Mouse (Mus musculus) testis, adult 2 months (tissue): ENCODE results near the gene Hsd17b11. TPM values are rescaled to one million over a fixed set of nuclear protein-coding genes. Genes with fewer than 3 reads are reported as not detected.

Experiments
- H3K27ac ChIP-seq: fragments of 200-500 bp; 2 replicates; pipeline ENCODE4 v1.5.1; 2012; ENCODE audit warnings: low read depth, low read length; ENCODE audit not compliant: control insufficient read depth, insufficient read depth
- H3K27me3 ChIP-seq: fragments of 200-500 bp; 2 replicates; pipeline ENCODE4 v1.6.1; 2012; ENCODE audit warnings: mild to moderate bottlenecking, low read length, moderate library complexity; ENCODE audit not compliant: control insufficient read depth, insufficient read depth
- H3K36me3 ChIP-seq: fragments of 200-500 bp; 2 replicates; pipeline ENCODE4 v1.6.1; 2012; ENCODE audit warnings: mild to moderate bottlenecking, low read length; ENCODE audit not compliant: control insufficient read depth, insufficient read depth
- H3K4me1 ChIP-seq: fragments of 200-500 bp; 2 replicates; pipeline ENCODE4 v1.6.1; 2012; ENCODE audit warnings: low read length; ENCODE audit not compliant: control insufficient read depth, insufficient read depth
- H3K4me3 ChIP-seq: fragments of 200-500 bp; 2 replicates; pipeline ENCODE4 v1.5.1; 2012; ENCODE audit warnings: low read depth, mild to moderate bottlenecking, low read length, moderate library complexity, mixed read lengths; ENCODE audit not compliant: control insufficient read depth
- CTCF ChIP-seq: fragments of 200-500 bp; IDR thresholded peaks from 2 replicates; pipeline ENCODE4 v1.5.1; 2012; ENCODE audit warnings: low read depth, mild to moderate bottlenecking, inconsistent platforms, low read length, moderate library complexity; ENCODE audit not compliant: control insufficient read depth, insufficient read depth, insufficient replicate concordance
- POLR2A ChIP-seq: fragments of 200-500 bp; IDR thresholded peaks from 2 replicates; pipeline ENCODE4 v1.6.1; 2012; ENCODE audit warnings: low read depth, mild to moderate bottlenecking, inconsistent platforms, low read length, moderate library complexity; ENCODE audit not compliant: control insufficient read depth
- polyA plus RNA-seq: library from polyadenylated mRNA; depleted of rRNA; stranded (reverse); fragments of >200 nt; gene quantifications from 2 replicates; pipeline ENCODE4 v1.2.3, GENCODE M21; 2012

The Hsd17b11 gene
- polyA plus RNA-seq, 1 experiment = 5.5 TPM

DNA sequence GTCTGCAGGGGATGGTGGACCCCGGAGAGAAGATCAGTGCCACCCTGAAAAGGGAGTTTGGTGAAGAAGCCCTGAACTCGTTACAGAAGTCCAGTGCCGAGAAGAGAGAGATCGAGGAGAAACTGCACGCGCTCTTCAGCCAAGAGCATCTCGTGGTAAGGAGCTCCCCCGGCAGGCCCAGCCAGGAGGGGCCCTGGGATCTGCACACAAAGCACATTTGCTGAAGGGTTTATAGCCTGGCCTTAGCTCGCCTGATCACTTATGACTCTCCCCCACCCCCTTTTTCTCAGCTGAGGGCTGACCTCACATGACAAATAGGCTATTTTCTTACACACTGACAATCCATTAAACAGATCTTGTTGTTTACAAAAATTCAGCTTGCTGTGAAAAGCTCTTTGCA is 37.9 kb upstream of the Hsd17b11 start:
- H3K36me3 ChIP-seq = peaks cover 2% of the 10 kb centered on the region
- H3K4me3 ChIP-seq = no peak overlapping the region
- H3K27ac ChIP-seq = peak overlapping the region; percentile 16; the same call in 1 of the 2 replicates
- H3K4me1 ChIP-seq = no peaks in the 10 kb centered on the region
- TF ChIP-seq CTCF = no peak
- no peak for TF ChIP-seq POLR2A
- no peaks in the 10 kb centered on the region for H3K27me3 ChIP-seq

DNA sequence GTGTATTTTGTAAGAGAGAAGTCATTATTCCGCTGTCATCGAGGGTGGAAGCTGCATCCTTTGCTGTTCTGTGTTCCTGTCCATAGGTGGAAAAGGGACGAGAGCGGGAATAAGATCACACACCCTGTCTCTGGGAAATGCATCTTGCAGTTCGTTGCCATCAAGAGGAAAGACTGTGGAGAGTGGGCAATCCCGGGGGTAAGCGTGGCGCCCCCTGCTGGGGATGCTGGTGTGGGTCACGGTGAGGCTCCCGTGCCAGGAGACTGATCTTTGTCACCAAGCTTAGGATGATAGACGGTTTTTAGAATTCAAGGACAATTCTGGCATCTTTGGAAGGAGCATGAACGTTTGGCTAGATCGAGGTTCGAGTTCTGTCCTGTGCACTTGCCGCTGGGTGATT is 36.3 kb upstream of the Hsd17b11 start:
- TF ChIP-seq CTCF = peak; percentile 75; the same call in 1 of the 2 replicates
- TF ChIP-seq POLR2A = no peak
- Histone ChIP-seq H3K4me3 (no peak overlapping the region), H3K27me3 (no peaks in the 10 kb centered on the region), H3K36me3 (peaks cover 2% of the 10 kb centered on the region), H3K4me1 (no peaks in the 10 kb centered on the region; the same call in 1 of the 2 replicates), H3K27ac (no peak overlapping the region)

DNA sequence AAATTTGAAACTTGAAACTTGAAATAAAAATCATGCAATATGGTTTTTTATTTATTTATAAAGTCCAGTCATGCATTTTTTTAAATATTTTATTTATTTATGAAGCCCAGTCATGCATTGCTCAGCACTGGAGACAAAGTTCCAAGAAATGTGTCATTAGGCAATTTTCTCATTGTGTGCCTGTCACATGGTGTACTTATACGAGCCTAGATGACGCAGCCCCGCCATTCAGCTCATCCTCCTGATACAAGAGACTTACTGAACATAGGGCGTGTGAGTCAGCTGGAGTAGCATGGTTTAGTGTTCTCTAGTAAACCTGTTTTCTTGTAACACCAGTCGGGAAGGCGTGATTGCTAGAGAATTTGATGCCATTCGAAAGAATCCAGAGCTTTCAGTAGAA is 34.6 kb upstream of the Hsd17b11 start:
- Histone ChIP-seq H3K27me3 (no peaks in the 10 kb centered on the region), H3K36me3 (peaks cover 3% of the 10 kb centered on the region), H3K27ac (no peak overlapping the region), H3K4me3 (no peak overlapping the region), H3K4me1 (no peaks in the 10 kb centered on the region; the same call in 1 of the 2 replicates)
- TF ChIP-seq POLR2A (no peak), CTCF (no peak)

DNA sequence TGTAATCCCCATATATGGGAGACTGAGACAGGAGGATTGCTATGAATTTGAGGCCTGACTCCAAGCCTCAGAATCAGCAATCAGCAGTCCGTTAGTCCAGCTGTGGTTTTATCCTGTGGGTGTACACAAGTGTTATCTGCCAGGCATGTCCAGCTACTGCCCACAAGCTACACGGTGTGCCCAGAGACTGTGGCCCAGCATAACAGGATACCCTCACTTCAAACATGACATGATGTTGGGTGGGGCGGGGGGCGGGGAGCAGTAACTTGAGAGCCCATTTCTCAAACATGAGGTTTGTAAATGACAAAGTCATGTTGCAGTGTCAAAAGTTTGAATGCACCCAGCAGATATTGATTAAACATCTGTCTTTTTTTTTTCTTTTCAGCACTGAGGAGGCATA is 34.1 kb upstream of the Hsd17b11 start:
- Histone ChIP-seq H3K4me3 (no peak overlapping the region), H3K36me3 (peaks cover 3% of the 10 kb centered on the region), H3K27me3 (no peaks in the 10 kb centered on the region), H3K27ac (no peak overlapping the region), H3K4me1 (no peaks in the 10 kb centered on the region; the same call in 1 of the 2 replicates)
- TF ChIP-seq POLR2A (no peak), CTCF (no peak)

DNA sequence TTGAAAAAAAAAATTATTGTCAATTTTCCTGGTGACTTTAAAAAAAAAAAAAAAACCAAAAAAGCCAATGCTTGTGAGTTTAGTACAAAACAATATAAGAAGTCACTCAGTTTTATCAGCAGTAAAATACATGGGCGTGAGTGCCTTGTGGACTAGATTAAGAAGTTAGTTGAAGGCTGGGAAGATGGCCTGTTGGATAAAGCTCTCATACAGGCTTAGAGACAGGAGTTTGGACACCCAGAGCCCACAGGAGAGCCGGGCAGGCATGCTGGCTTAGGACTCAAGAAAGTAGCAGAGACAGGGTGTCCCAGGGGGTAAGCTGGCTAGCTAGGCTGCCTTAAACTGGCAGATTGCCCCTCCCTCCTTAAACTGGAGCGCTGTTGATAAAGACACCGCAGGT is 33.2 kb upstream of the Hsd17b11 start:
- H3K4me1 ChIP-seq = no peaks in the 10 kb centered on the region; the same call in 1 of the 2 replicates
- H3K27ac ChIP-seq = no peak overlapping the region
- TF ChIP-seq CTCF = no peak
- TF ChIP-seq POLR2A = no peak
- no peaks in the 10 kb centered on the region for H3K27me3 ChIP-seq
- peaks cover 1% of the 10 kb centered on the region for H3K36me3 ChIP-seq
- no peak overlapping the region for H3K4me3 ChIP-seq

DNA sequence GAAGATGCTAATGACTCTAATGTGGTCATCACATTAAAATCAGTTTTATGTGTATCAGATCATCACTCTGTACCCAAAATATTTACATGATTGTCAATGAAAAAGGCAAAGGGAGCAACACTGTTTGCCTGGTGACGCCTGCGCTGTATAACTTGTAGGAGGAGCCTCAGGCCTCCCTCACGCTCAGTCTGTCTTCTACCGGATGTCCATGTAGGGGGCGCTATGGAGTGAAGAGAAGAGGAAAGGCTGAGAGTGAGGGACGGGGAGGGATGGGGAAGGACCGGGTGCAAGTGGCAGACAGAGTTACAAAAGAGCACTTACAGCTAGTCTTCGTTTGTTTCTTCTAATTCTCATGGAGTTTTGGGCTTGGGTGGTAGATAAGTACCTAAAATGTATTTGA is 31.2 kb upstream of the Hsd17b11 start:
- TF ChIP-seq POLR2A = no peak
- TF ChIP-seq CTCF = peak; percentile 66; the same call in 1 of the 2 replicates
- Histone ChIP-seq H3K4me1 (no peaks in the 10 kb centered on the region; the same call in 1 of the 2 replicates), H3K27ac (no peak overlapping the region), H3K27me3 (no peaks in the 10 kb centered on the region), H3K4me3 (no peak overlapping the region), H3K36me3 (peaks cover 1% of the 10 kb centered on the region; the same call in 1 of the 2 replicates)

DNA sequence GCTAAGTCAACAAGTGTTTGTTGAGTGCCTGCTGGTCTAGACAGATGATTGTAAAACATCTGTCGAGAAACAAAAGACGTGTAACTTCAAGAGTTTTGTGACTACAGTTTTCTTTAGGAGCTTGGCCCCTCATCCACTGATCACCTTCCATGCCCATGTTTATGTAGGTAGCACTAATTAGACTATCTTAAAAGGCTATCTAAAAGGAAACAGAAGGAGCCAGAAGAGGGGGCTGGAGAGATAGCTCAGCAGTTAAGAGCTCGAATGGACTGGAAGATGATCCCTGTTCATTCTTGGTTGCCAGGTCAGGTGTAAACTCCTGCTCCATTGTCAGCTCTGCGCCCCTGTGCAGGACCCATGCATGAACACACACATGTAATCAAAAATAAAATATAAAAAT is 26.4 kb upstream of the Hsd17b11 start:
- no peaks in the 10 kb centered on the region for H3K27me3 ChIP-seq
- no peak overlapping the region; the same call in 1 of the 2 replicates for H3K27ac ChIP-seq
- 0 out of 2 replicates have a peak, but pooled peaks cover 1% of the 10 kb centered on the region for H3K36me3 ChIP-seq
- no peak overlapping the region for H3K4me3 ChIP-seq
- no peak for TF ChIP-seq POLR2A
- TF ChIP-seq CTCF = no peak
- peaks cover 6% of the 10 kb centered on the region for H3K4me1 ChIP-seq
